Mouse (Mus musculus) CH12.LX (cell line): ENCODE measurements at regions not wholly inside any gene's neighbourhood (a gene's known extent, or its start where the extent isn't known, plus 50 kb on each side); places are given as distances from the start of the nearest gene placed in this dataset.
A peak's percentile ranks its signal among the peaks of the same experiment; 100 is the strongest.

ENCODE experiments used
- DNase-seq: peaks from one replicate; pipeline ENCODE4 v3.0.0-alpha.2; 2013; ENCODE audit errors: extremely low read depth
- H3K27ac ChIP-seq: 2 replicates; pipeline ENCODE4 v1.5.1; 2012; ENCODE audit warnings: low read depth, mild to moderate bottlenecking, control low read depth, moderate library complexity; ENCODE audit not compliant: insufficient read depth
- H3K27me3 ChIP-seq: replicated peaks from 2 replicates; pipeline ENCODE3; 2012; ENCODE audit warnings: inconsistent platforms
- H3K36me3 ChIP-seq, 2 experiments: replicated peaks in 1 of 2; 2 replicates each; pipeline versions ENCODE3 to v1.6.1; 2012; ENCODE audit warnings: inconsistent platforms in 1 of 2, low read length in 1 of 2, mild to moderate bottlenecking in 1 of 2, mixed read lengths in 1 of 2, moderate library complexity in 1 of 2; ENCODE audit not compliant: control insufficient read depth in 1 of 2, insufficient read depth in 1 of 2
- H3K4me1 ChIP-seq, 2 experiments: 2 replicates each; pipeline ENCODE4 v1.6.1; 2012; ENCODE audit warnings: inconsistent platforms in 1 of 2, moderate library complexity in 1 of 2; ENCODE audit not compliant: insufficient read depth in 2 of 2, control insufficient read depth in 1 of 2
- H3K4me2 ChIP-seq: 2 replicates; pipeline ENCODE4 v1.6.1; 2012; ENCODE audit warnings: low read depth, mild to moderate bottlenecking, control low read depth; ENCODE audit not compliant: poor library complexity, insufficient read depth, severe bottlenecking
- H3K4me3 ChIP-seq, 3 experiments: fragments of 150-350 bp in 1 of 3; sonication (generic) in 1 of 3; replicated peaks in 1 of 3; 2 replicates each; pipeline versions ENCODE3 to v1.5.1; 2011 to 2012; ENCODE audit warnings: low read depth in 2 of 3, low read length in 2 of 3, mild to moderate bottlenecking in 2 of 3, moderate library complexity in 2 of 3, control low read depth in 1 of 3, improper control_type of control experiment in 1 of 3, inconsistent platforms in 1 of 3, mixed read lengths in 1 of 3; ENCODE audit not compliant: poor library complexity in 1 of 3
- H3K79me2 ChIP-seq: replicated peaks from 2 replicates; pipeline ENCODE4 v1.6.1; 2012; ENCODE audit warnings: mild to moderate bottlenecking, moderate library complexity; ENCODE audit not compliant: control insufficient read depth, poor library complexity, insufficient read depth, severe bottlenecking; ENCODE audit errors: extremely low read depth
- H3K9ac ChIP-seq: 2 replicates; pipeline ENCODE4 v1.6.1; 2012; ENCODE audit warnings: low read depth, mild to moderate bottlenecking, control low read depth, moderate library complexity; ENCODE audit not compliant: insufficient read depth
- H3K9me3 ChIP-seq: replicated peaks from 2 replicates; pipeline ENCODE3; 2012; ENCODE audit warnings: low read length, inconsistent platforms, mixed read lengths
- CHD1 ChIP-seq: IDR thresholded peaks from 2 replicates; pipeline ENCODE4 v1.6.1; 2012; ENCODE audit warnings: low read depth, low read length, improper control_type of control experiment, inconsistent platforms
- CHD2 ChIP-seq: IDR thresholded peaks from 2 replicates; pipeline ENCODE4 v1.6.1; 2011; ENCODE audit warnings: low read length, improper control_type of control experiment
- CTCF ChIP-seq, 2 experiments: IDR thresholded peaks in 1 of 2; conservative IDR thresholded peaks in 1 of 2; 2 replicates each; pipeline ENCODE4 v1.5.1; 2011 to 2012; ENCODE audit warnings: low read depth in 2 of 2, low read length in 2 of 2, improper control_type of control experiment in 1 of 2, inconsistent platforms in 1 of 2, mild to moderate bottlenecking in 1 of 2, moderate library complexity in 1 of 2
- E2F4 ChIP-seq: IDR thresholded peaks from 2 replicates; pipeline ENCODE4 v1.6.1; 2011; ENCODE audit warnings: low read depth, low read length, improper control_type of control experiment; ENCODE audit not compliant: insufficient replicate concordance
- HCFC1 ChIP-seq: IDR thresholded peaks from 2 replicates; pipeline ENCODE4 v1.6.1; 2012; ENCODE audit warnings: low read depth, mild to moderate bottlenecking, inconsistent platforms, low read length, improper control_type of control experiment
- JUN ChIP-seq: IDR thresholded peaks from 2 replicates; pipeline ENCODE4 v1.6.1; 2011; ENCODE audit warnings: low read depth, mild to moderate bottlenecking, low read length, improper control_type of control experiment, moderate library complexity; ENCODE audit not compliant: insufficient read depth
- JUND ChIP-seq: conservative IDR thresholded peaks from 2 replicates; pipeline ENCODE4 v1.6.1; 2011; ENCODE audit warnings: low read depth, low read length, improper control_type of control experiment
- KAT2A ChIP-seq: IDR thresholded peaks from 2 replicates; pipeline ENCODE4 v1.6.1; 2012; ENCODE audit warnings: low read length, improper control_type of control experiment, inconsistent platforms; ENCODE audit not compliant: insufficient replicate concordance
- MAFK ChIP-seq: IDR thresholded peaks from 2 replicates; pipeline ENCODE4 v1.6.1; 2011; ENCODE audit warnings: low read length, improper control_type of control experiment; ENCODE audit not compliant: insufficient replicate concordance
- MAX ChIP-seq: IDR thresholded peaks from 2 replicates; pipeline ENCODE4 v1.6.1; 2011; ENCODE audit warnings: low read length, improper control_type of control experiment
- MAZ ChIP-seq: IDR thresholded peaks from 2 replicates; pipeline ENCODE4 v1.6.1; 2012; ENCODE audit warnings: low read depth, mild to moderate bottlenecking, inconsistent platforms, low read length, improper control_type of control experiment, moderate library complexity
- MEF2A ChIP-seq: IDR thresholded peaks from 2 replicates; pipeline ENCODE4 v1.6.1; 2014; ENCODE audit warnings: low read depth, mild to moderate bottlenecking, inconsistent platforms, low read length, improper control_type of control experiment, borderline replicate concordance
- MXI1 ChIP-seq: IDR thresholded peaks from 2 replicates; pipeline ENCODE4 v1.6.1; 2011; ENCODE audit warnings: mild to moderate bottlenecking, low read depth, low read length, improper control_type of control experiment
- POLR2A ChIP-seq: IDR thresholded peaks from 2 replicates; pipeline ENCODE4 v1.6.1; 2011; ENCODE audit warnings: low read depth, mild to moderate bottlenecking, improper control_type of control experiment, low read length
- RAD21 ChIP-seq: IDR thresholded peaks from 2 replicates; pipeline ENCODE4 v1.6.1; 2011; ENCODE audit warnings: low read depth, mild to moderate bottlenecking, low read length, improper control_type of control experiment, moderate library complexity
- RCOR1 ChIP-seq: conservative IDR thresholded peaks from 2 replicates; pipeline ENCODE4 v1.6.1; 2012; ENCODE audit warnings: low read depth, mild to moderate bottlenecking, inconsistent platforms, low read length, improper control_type of control experiment
- TBP ChIP-seq: conservative IDR thresholded peaks from 2 replicates; pipeline ENCODE4 v1.6.1; 2011; ENCODE audit warnings: low read depth, low read length, improper control_type of control experiment
- UBTF ChIP-seq: IDR thresholded peaks from 2 replicates; pipeline ENCODE4 v1.6.1; 2012; ENCODE audit warnings: low read depth, mild to moderate bottlenecking, inconsistent platforms, low read length, improper control_type of control experiment, moderate library complexity
- USF1 ChIP-seq: IDR thresholded peaks from 2 replicates; pipeline ENCODE4 v1.6.1; 2014; ENCODE audit warnings: low read depth, mild to moderate bottlenecking, inconsistent platforms, low read length, improper control_type of control experiment
- ZC3H11A ChIP-seq: IDR thresholded peaks from 2 replicates; pipeline ENCODE4 v1.6.1; 2012; ENCODE audit warnings: low read depth, mild to moderate bottlenecking, inconsistent platforms, low read length, improper control_type of control experiment
- ZKSCAN1 ChIP-seq: IDR thresholded peaks from 2 replicates; pipeline ENCODE4 v1.6.1; 2012; ENCODE audit warnings: low read depth, inconsistent platforms, low read length, improper control_type of control experiment, borderline replicate concordance
- ZNF384 ChIP-seq: IDR thresholded peaks from 2 replicates; pipeline ENCODE4 v1.6.1; 2012; ENCODE audit warnings: low read depth, low read length, improper control_type of control experiment, inconsistent platforms
- dilution Hi-C: fragments of 300-500 bp; cut with MboI; formaldehyde crosslinking; loops from 2 replicates; pipeline ENCODE4 v1.14.3; 2020; ENCODE audit warnings: low sequenced_read_pairs; ENCODE audit not compliant: extremely low pct_unique_long_range_greater_than_20kb, extremely low pct_ligation_motif_present
- in situ Hi-C: fragments of 300-500 bp; cut with MboI; formaldehyde crosslinking; loops from 3 replicates; pipeline ENCODE4 v1.14.3; 2019; ENCODE audit warnings: low sequenced_read_pairs, low pct_ligation_motif_present, low pct_unique_long_range_greater_than_20kb, mixed read lengths

- Histone ChIP-seq H3K4me3 (no peak overlapping the region), H3K79me2 (no peaks in the 10 kb centered on the region)
- dilution Hi-C loops = no loop called here
- TF ChIP-seq POLR2A (no peak), ZC3H11A (no peak), RCOR1 (no peak), MAX (no peak), RAD21 (no peak), MAZ (no peak), ZNF384 (no peak), MXI1 (no peak)
- TF ChIP-seq, all 38 proteins: peak for 0
- Histone ChIP-seq H3K9ac (no peak overlapping the region), H3K9me3 (no peaks in the 10 kb centered on the region), H3K4me2 (no peak overlapping the region), H3K36me3 (no peaks in the 10 kb centered on the region), H3K27me3 (peaks cover 8% of the 10 kb centered on the region), H3K4me1 (no peaks in the 10 kb centered on the region), H3K27ac (no peak overlapping the region)
- no peak for DNase-seq
- in situ Hi-C loops = no loop called here
Measured at GRCm38 (mm10) chr17:94656429-94656828, 93.4 kb downstream of the Mettl4 start.

DNA sequence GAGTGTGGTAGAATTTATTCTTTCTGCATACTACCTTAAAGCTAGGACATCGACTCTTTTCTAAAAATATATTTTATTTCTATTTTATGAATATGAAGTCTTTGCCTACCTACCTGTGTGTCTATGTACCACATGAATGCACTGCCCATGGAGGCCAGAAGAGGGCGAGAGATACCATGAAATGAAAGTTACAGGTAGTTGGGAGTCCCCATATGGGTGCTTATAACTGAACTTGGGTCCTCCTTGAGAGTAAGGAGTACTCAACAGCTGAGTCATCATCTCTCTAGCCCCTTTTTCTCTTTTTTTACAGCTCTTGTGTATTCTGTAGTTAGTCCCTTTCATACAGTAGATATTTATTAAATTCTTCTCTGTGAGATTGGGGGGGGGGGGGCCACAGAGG lies 94.3 kb downstream of the Mettl4 start:
- DNase-seq = peak; percentile 1
- H3K79me2 ChIP-seq = no peaks in the 10 kb centered on the region
- dilution Hi-C loops = no loop called here
- TF ChIP-seq ZNF384 (no peak), RAD21 (peak; percentile 24), UBTF (no peak), RCOR1 (no peak), POLR2A (no peak), HCFC1 (no peak), KAT2A (no peak), JUND (no peak), CTCF (conservative IDR thresholded peaks at IDR 0.05 in 1 of 2, IDR thresholded peaks at IDR 0.05 in 1 of 2; ENCODE audit: low read depth in 2 of 2, low read length in 2 of 2) (0 out of 4 replicates have a peak, but pooled peaks of 1 of the 2 experiments have one; percentile 26), TBP (no peak), MAZ (no peak), MAFK (no peak)
- no peaks in the 10 kb centered on the region for H3K36me3 ChIP-seq
- no peak overlapping the region for H3K4me2 ChIP-seq
- no peaks in the 10 kb centered on the region for H3K9me3 ChIP-seq
- no peak overlapping the region for H3K27ac ChIP-seq
- H3K4me3 ChIP-seq = no peak overlapping the region
- peaks cover 5% of the 10 kb centered on the region for H3K27me3 ChIP-seq
- no peaks in the 10 kb centered on the region for H3K4me1 ChIP-seq
- in situ Hi-C loops = no loop called here
- no peak overlapping the region for H3K9ac ChIP-seq

DNA sequence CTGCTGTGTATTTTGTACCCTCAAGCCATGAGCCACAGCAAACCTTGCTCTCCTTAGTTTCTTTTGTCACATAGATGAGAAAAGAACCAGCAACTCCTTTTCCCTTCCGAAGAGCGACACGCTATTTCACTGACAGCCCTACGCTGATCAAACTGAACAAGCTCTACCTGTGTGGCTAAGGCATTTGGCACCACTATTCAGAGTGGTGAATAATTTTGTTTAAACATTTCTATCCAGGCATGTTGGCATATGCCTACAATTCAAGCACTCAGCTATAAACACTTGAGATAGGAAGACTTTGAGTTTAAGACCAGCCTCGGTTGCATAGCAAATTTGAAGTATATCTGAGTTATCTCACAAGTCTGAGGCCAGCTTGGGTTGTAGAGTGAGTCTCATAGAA lies 95.2 kb downstream of the Mettl4 start:
- no peak for DNase-seq
- no peak overlapping the region for H3K4me3 ChIP-seq
- in situ Hi-C loops = no loop called here

More for the DNA sequence above, 95.2 kb downstream of the Mettl4 start:
- no peaks in the 10 kb centered on the region for H3K4me1 ChIP-seq
- no peaks in the 10 kb centered on the region for H3K79me2 ChIP-seq
- dilution Hi-C loops = no loop called here
- H3K27me3 ChIP-seq = peaks cover 8% of the 10 kb centered on the region
- H3K4me2 ChIP-seq = no peak overlapping the region
- TF ChIP-seq CTCF (conservative IDR thresholded peaks at IDR 0.05 in 1 of 2, IDR thresholded peaks at IDR 0.05 in 1 of 2; ENCODE audit: low read depth in 2 of 2, low read length in 2 of 2) (no peak), CHD2 (no peak), ZNF384 (no peak), CHD1 (no peak), ZC3H11A (no peak), RCOR1 (no peak), MEF2A (no peak), POLR2A (no peak), ZKSCAN1 (no peak), E2F4 (no peak), USF1 (no peak), JUN (no peak)
- TF ChIP-seq, all 38 proteins: peak for 0
- no peaks in the 10 kb centered on the region for H3K9me3 ChIP-seq
- no peak overlapping the region for H3K9ac ChIP-seq
- no peaks in the 10 kb centered on the region for H3K36me3 ChIP-seq
- H3K27ac ChIP-seq = no peak overlapping the region
